Mouse (Mus musculus) T-helper 17 cell (primary cell): Measurements from ENCODE around the gene Sltm.

Source experiments
- in situ Hi-C, 2 experiments: fragments of 300-600 bp; cut with MboI, MseI; formaldehyde crosslinking; loops; 1 replicate in 1 of 2; 2 replicates in 1 of 2; pipeline ENCODE4 v1.15.1; 2025; ENCODE audit warnings: high pct_unique_total_duplicates in 2 of 2

The Sltm gene

GRCm38 (mm10) chr9:70548304-70548703, 5.8 kb downstream of the Sltm start:
- in situ Hi-C loops = loop anchor here in 1 of 2 experiments (5.0 kb wide), 1 partner anchor 56 kb away; no protein-coding TSS in a partner anchor

DNA sequence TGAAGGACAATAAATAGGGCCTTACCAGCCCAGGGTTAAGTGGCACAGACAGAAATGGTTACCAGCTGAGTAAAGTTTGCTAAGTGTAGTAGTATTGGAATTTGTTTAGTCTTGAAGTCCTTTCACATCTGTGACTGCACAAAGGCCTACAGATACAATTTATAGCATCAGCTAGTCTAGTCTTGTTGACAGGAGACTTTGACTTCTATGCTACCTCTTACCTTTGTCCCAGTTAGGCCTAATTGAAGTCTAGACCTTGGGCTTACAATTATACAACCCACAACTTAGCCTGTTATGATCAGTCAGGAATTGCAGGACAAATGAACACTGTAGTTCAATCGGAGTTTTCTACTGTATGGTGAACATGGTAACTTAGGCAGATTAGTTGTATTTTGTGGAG, 9.0 kb downstream of the Sltm start:
- in situ Hi-C loops = loop anchor here in 1 of 2 experiments (25.0 kb wide), 1 partner anchor 1761 kb away; no protein-coding TSS in a partner anchor

GRCm38 (mm10) chr9:70552233-70552632, 9.7 kb downstream of the Sltm start:
- in situ Hi-C loops = loop anchor here in 1 of 2 experiments (25.0 kb wide), 1 partner anchor 1760 kb away; no protein-coding TSS in a partner anchor

- in situ Hi-C loops = loop anchor here in 1 of 2 experiments (25.0 kb wide), 1 partner anchor 1757 kb away; no protein-coding TSS in a partner anchor
These were observed 12.9 kb downstream of the Sltm start for GRCm38 (mm10) chr9:70555431-70555830.

DNA sequence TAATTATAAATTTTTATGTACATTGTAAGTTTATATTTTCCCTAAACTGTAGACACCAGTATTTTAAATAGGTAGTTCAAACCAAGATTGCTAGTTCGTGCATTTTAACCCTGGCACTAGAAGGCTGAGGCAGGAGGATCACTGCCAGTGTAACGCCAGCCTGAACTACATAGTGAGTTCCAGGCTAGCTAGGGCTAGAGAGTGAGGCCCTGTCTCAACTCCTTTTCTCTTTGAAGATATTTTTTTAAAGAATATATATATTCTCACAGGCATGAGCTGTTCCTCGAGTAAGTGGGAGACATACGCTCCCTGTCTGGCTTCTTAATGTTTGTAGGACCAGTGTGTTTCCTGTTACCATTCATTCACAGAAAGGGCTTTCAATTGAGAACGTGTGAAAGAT, 14.2 kb downstream of the Sltm start:
- in situ Hi-C loops = loop anchor here in 1 of 2 experiments (25.0 kb wide), 1 partner anchor 1756 kb away; no protein-coding TSS in a partner anchor

DNA sequence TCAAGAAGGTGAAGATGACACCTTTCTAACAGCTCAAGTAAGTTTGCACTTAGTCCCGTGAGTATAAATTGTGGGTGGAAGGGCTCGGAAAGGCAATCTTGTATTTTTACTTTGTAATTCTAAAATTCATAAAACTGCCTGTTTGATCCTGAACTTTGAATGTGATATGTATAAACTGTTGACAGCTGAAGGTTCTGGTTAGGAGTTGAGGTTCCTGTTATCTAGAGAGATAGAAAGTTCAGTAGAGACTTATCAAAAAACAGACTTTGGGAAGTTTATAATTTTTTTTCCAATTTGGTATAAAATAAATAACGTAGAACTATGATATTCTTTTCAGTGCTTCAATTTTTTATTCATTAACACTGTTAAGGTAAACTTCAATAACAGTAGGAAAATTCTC, 20.3 kb downstream of the Sltm start:
- in situ Hi-C loops = loop anchor here in 1 of 2 experiments (25.0 kb wide), 1 partner anchor 1749 kb away; no protein-coding TSS in a partner anchor

DNA sequence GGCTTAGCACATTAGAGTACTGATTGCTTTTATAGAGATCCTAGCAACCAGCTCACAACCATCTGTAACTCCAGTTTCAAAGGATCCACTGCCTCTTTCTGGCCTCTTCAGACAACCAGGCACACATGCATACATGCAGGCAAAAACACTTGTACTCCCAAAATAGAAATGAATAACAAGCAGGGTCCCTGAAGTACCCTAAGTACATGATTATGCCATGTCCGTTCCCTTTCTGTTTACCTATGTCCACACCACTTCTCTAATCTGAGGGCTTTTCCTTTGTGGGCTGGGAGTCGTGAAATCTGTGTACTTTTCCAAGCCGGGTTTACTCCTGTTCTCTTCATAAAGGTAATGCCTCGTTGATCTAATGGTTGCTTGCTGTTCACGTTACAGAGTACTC, 25.1 kb downstream of the Sltm start:
- in situ Hi-C loops = loop anchor here in 1 of 2 experiments (25.0 kb wide), 1 partner anchor 1745 kb away; no protein-coding TSS in a partner anchor

DNA sequence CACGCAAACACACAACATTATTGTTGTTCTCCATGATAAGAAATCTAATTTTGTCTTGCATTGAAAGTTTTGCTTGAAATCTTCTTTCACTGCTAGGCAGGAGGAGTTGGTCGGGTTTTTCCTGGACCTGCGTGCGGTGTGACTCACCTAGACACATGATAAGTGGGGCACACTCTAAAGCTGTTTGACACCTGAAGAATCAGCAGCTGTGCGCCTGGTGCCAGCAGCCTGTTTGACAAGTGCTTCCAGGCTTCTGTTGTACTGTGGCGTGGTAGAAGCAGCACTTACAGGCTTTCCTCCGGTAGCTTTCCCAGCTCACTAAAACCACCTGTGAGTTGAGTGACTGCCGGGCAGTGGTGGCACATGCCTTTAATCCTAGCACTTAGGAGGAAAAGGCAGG, 27.8 kb downstream of the Sltm start:
- in situ Hi-C loops = loop anchor here (10.0 to 25.0 kb wide), 2 partner anchors 144 to 1742 kb away; no protein-coding TSS in a partner anchor

DNA sequence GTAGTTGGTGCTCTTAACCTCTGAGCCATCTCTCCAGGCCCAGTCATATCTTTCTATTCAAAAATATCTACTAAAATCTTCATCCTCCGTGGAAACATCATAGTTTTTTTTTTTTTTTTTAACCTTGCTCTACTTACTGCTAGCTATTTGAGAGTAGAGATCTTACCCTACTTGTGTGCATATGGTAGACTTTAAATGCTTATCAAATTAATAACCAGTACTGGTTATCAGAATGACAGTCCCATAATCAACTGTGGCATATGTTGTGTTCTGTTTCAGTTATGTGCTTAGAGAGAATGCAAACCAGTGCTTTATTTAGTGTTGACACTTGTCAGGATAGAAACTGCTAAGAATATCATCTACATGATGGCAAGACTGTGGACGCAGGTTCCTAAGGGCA, 35.6 kb downstream of the Sltm start:
- in situ Hi-C loops = loop anchor here in 1 of 2 experiments (10.0 kb wide), 1 partner anchor 137 kb away; no protein-coding TSS in a partner anchor

GRCm38 (mm10) chr9:70580956-70581355, 38.4 kb downstream of the Sltm start:
- in situ Hi-C loops = no loop called here

DNA sequence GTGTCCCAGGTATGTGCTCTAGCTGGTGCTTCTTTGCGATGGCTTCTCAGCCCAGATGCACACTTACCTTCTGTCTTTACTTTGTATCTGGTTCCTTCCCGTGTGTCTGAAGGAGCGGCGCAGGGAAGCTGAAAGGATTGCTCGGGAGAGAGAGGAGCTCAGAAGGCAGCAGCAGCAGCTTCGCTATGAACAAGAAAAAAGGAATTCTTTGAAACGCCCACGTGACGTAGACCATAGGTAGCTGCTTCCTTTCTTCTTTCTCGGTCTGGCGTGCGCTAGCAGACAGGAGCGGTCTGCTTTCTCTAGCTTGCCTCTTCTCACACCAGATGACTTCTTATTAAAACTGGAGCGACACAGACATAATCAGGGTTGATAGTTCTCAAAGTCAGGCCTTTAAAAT, 42.1 kb downstream of the Sltm start:
- in situ Hi-C loops = no loop called here

DNA sequence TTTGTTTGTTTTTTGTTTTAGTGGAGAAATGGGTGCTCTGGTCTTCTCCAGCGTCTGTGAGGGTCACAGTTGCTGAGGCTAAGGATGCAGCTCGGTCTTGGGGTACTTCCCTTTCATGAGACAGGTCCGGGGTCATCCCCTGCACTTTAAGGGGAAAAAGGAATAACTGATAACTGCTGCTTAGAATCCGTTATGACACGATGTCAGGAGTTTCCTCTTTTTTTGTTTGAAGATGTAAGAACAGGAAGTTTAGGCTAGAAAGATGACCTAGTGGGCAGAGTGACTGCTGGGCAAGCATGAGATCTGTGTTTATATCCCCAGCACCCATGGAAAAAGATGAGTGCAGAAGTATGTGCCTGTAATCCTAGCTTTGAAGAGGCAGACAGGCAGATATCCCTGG, 42.6 kb downstream of the Sltm start:
- in situ Hi-C loops = no loop called here

DNA sequence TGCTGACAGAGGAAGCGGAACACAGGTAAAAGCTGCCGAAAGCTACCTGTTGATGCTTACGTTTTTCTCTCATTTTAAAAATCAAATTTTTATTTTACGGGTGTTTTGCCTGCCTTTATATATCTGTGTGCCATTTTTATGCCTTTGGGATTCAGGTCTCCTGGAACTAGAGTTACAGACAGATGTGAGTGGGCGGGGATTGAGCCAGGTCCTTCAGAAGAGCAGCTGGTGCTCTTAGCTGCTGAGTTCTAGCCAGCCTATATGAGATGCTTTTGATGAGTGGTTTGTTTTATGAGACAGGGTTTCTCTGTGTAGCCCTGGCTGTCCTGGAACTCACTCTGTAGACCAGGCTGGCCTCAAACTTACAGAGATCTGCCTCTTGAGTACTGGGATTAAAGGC, 44.6 kb downstream of the Sltm start:
- in situ Hi-C loops = no loop called here

DNA sequence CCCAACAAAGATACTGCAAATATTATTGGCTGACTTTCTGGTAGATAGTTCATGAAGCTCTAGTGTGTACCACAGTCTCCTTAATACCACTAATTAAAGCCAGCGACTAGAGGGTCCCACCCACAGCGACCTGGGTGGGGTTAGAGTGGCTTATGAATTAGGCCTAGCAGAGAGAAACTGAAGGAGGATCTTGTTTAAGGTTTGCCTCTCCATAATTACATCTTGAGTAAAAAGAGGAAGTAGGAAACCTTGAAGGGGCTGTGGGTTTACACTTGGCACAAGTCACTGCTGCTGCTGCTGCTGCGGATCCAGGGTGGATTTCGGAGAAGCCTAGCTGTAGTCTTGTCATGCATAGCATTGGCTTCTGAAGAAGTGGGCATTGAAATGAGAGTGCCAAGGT, 48.2 kb downstream of the Sltm start:
- in situ Hi-C loops = no loop called here

DNA sequence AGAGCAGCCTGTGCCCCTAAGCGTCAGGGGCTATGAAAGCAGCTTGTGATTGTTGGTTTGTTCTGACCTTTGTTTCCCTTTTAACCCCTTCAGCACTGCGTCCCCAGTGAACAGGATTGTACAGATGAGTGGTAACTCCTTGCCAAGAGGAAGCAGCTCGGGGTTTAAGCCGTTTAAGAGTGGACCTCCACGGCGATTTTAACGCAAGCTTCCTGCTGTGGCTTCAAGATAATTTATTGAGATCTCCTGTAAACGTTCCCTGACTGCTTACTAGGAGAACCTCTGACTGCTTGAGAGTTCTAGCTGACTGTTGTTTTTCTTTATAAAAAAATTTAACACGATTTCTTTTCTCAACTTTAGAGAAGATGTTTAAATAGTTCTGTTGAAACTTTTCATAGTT, 48.9 kb downstream of the Sltm start:
- in situ Hi-C loops = no loop called here

- in situ Hi-C loops = no loop called here
These were observed 55.7 kb downstream of the Sltm start for GRCm38 (mm10) chr9:70598271-70598670.

GRCm38 (mm10) chr9:70602186-70602845, 59.8 kb downstream of the Sltm start:
- in situ Hi-C loops = no loop called here

DNA sequence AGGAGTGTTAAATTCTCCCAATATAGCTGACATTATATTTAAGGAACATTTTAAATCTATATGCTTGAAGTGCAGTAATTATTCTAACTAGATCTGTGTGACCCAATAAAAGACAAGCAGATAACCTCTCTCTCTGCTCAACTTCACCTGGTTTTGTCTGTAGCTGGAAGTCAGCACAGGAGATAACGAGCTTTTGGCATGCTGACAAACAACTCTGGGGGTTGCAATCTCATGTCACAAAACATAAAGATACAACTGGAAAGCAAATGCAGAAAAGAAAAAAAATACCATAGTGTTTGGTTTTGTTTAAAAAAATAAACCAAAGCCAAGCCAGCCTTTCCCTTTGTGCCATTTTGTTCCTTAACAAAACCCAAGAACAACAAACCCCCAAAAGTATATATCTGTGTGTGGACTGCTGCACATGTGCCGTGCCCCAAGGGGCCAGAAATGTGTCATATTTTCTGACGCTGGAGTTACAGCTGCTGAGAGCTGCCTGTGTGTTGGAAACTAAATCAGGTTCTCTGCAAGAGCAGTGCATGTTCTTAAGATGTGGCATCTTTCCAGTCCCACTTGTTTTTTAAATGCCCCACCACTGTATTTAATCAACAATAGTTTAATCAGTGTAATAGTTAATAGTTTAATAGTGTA, 68.6 kb downstream of the Sltm start:
- in situ Hi-C loops = no loop called here

- in situ Hi-C loops = no loop called here
These were observed 87.2 kb downstream of the Sltm start for GRCm38 (mm10) chr9:70629711-70630110.

- in situ Hi-C loops = no loop called here
These were observed 89.1 kb downstream of the Sltm start for GRCm38 (mm10) chr9:70631665-70632064.

DNA sequence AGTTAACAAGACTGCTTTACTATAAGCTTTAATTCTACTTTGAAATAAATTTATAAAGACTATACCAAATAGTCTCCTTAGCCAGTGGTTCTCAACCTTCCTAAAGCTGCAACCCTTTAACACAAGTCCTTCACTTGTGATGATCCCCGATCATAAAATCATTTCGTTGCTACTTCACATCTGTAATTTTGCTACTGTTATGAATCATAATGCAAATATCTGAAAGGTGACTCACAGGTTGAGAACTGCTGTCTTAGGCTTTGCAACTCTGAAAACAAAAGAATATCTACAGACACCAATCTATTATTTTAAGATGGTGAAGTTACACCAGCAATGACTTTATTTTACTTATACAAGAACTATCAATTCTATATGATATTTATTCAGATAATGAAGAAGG, 94.2 kb downstream of the Sltm start:
- in situ Hi-C loops = loop anchor here in 1 of 2 experiments (5.0 kb wide), 1 partner anchor 71 kb away; no protein-coding TSS in a partner anchor
